Mouse (Mus musculus): ENCODE data around the gene Cnksr2.

Gene Cnksr2

GRCm38 (mm10) chrX:158043057-158043843 is at the start of gene Cnksr2:
Cnksr2 (minus strand) TSS chrX:158043294.
- DNase-seq (ENCODE audit: low spot score in 2 of 2): no peak

GRCm38 (mm10) chrX:158043844-158044140 is 698 bp upstream of the Cnksr2 start:
- DNase-seq (ENCODE audit: low spot score in 2 of 2): no peak

- no peak for DNase-seq (ENCODE audit: low spot score in 2 of 2)
These were observed 638 bp downstream of the Cnksr2 start for GRCm38 (mm10) chrX:158042255-158043056.

- DNase-seq (ENCODE audit: low spot score in 2 of 2): no peak
These were observed 1.4 kb downstream of the Cnksr2 start for GRCm38 (mm10) chrX:158041703-158042102.

- DNase-seq (ENCODE audit: low spot score in 2 of 2): no peak
These were observed 91.4 kb downstream of the Cnksr2 start for GRCm38 (mm10) chrX:157951698-157952097.

- no peak for DNase-seq (ENCODE audit: low spot score in 2 of 2)
These were observed 93.8 kb downstream of the Cnksr2 start for GRCm38 (mm10) chrX:157949256-157949655.

- no peak for DNase-seq (ENCODE audit: low spot score in 2 of 2)
These were observed 98.0 kb downstream of the Cnksr2 start for GRCm38 (mm10) chrX:157945121-157945520.

- DNase-seq (ENCODE audit: low spot score in 2 of 2): no peak
These were observed 106.5 kb downstream of the Cnksr2 start for GRCm38 (mm10) chrX:157936611-157937010.

- no peak for DNase-seq (ENCODE audit: low spot score in 2 of 2)
These were observed 123.0 kb downstream of the Cnksr2 start for GRCm38 (mm10) chrX:157920093-157920492.

- DNase-seq (ENCODE audit: low spot score in 2 of 2): no peak
These were observed 213.1 kb downstream of the Cnksr2 start for GRCm38 (mm10) chrX:157829983-157830382.

GRCm38 (mm10) chrX:157818921-157819260 is 224.2 kb downstream of the Cnksr2 start:
- DNase-seq (ENCODE audit: low spot score in 2 of 2): no peak

- no peak for DNase-seq (ENCODE audit: low spot score in 2 of 2)
These were observed 224.7 kb downstream of the Cnksr2 start, which contains the start of gene Klhl34 for GRCm38 (mm10) chrX:157818207-157818920. Klhl34 (plus strand) TSS chrX:157818435.

- DNase-seq (ENCODE audit: low spot score in 2 of 2): no peak
These were observed 225.4 kb downstream of the Cnksr2 start for GRCm38 (mm10) chrX:157817571-157818206.

- DNase-seq (ENCODE audit: low spot score in 2 of 2): no peak
These were observed 233.4 kb downstream of the Cnksr2 start for GRCm38 (mm10) chrX:157809721-157810120.

- no peak for DNase-seq (ENCODE audit: low spot score in 2 of 2)
These were observed 241.4 kb downstream of the Cnksr2 start for GRCm38 (mm10) chrX:157801669-157802068.

Data from spleen, postnatal 10 days (tissue).